ENCODE assay signal across 9 mouse cellular contexts in genomic region chr11:57778349-57778748, GRCm38 (mm10). TPM values are rescaled to one million over a fixed set of nuclear protein-coding genes. Genes with fewer than 3 reads are reported as not detected.
A peak's percentile ranks its signal among the peaks of the same experiment; 100 is the strongest.
DNase-seq lines count a peak whose midpoint lies in the region; ATAC-seq and TF ChIP-seq lines count a peak whose summit lies in the region.
"Had no signal": no experiment of that assay in that cellular context is flagged by ENCODE, and none has a peak within 500 bp of the region (broad histone marks: within the 10 kb centered on the region; RNA-seq: fewer than 3 reads in every experiment).

No protein-coding gene starts in this region.

- no peaks in the 10 kb centered on the region for H3K36me3 ChIP-seq in embryonic facial prominence, embryonic 11.5 days (replicated peaks; ENCODE audit: control insufficient read depth, insufficient read depth, low read depth, low read length)
- no peaks in the 10 kb centered on the region for H3K36me3 ChIP-seq in hindbrain, embryonic 15.5 days
- H3K36me3 ChIP-seq in liver, adult 2 months (ENCODE audit: control insufficient read depth, insufficient read depth, low read length), result no peaks in the 10 kb centered on the region
- H3K36me3 ChIP-seq: lung, embryonic 15.5 days had no signal

- TF ChIP-seq CTCF in liver, adult 2 months (IDR thresholded peaks at IDR 0.05; ENCODE audit: low read depth, low read length), result peak; percentile 95

- DNase-seq in layer of hippocampus, adult 11-12 months (ENCODE audit: low spot score), result peak; percentile 50
- DNase-seq in layer of hippocampus, adult 9-10 months (ENCODE audit: low spot score), result no peak
- peak; percentile 70 for DNase-seq in adipocyte (ENCODE audit: low spot score)
- DNase-seq in embryonic facial prominence, embryonic 11.5 days (ENCODE audit: low spot score), result peak; percentile 90
- DNase-seq in liver, adult 2 months (ENCODE audit: extremely low read depth, low read depth, low spot score), result peak; percentile 19
- DNase-seq in neural tube, embryonic 10.5 days (ENCODE audit: extremely low spot score, low spot score), result peak; percentile 74
- DNase-seq in thymus, postnatal 25 days, result peak; percentile 57

- no peak overlapping the region for H3K4me3 ChIP-seq in embryonic facial prominence, embryonic 11.5 days (ENCODE audit: low read depth, low read length)
- H3K4me3 ChIP-seq in hindbrain, embryonic 15.5 days, result no peak overlapping the region
- no peak overlapping the region for H3K4me3 ChIP-seq in liver, adult 2 months (ENCODE audit: insufficient read depth, low read depth, low read length)
- H3K4me3 ChIP-seq: lung, embryonic 15.5 days had no signal

- H3K27me3 ChIP-seq in embryonic facial prominence, embryonic 11.5 days (ENCODE audit: control insufficient read depth, insufficient read depth, low read length), result no peaks in the 10 kb centered on the region
- no peaks in the 10 kb centered on the region for H3K27me3 ChIP-seq in hindbrain, embryonic 15.5 days
- H3K27me3 ChIP-seq in liver, adult 2 months (ENCODE audit: control insufficient read depth, insufficient read depth, low read length), result no peaks in the 10 kb centered on the region
- H3K27me3 ChIP-seq: lung, embryonic 15.5 days had no signal

- H3K4me1 ChIP-seq in embryonic facial prominence, embryonic 11.5 days (ENCODE audit: control insufficient read depth, insufficient read depth, low read length), result peaks cover 3% of the 10 kb centered on the region; the same call in 1 of the 2 replicates
- peaks cover 20% of the 10 kb centered on the region for H3K4me1 ChIP-seq in hindbrain, embryonic 15.5 days (replicated peaks)
- H3K4me1 ChIP-seq in liver, adult 2 months (ENCODE audit: control insufficient read depth, insufficient read depth, low read length), result no peaks in the 10 kb centered on the region
- H3K4me1 ChIP-seq: lung, embryonic 15.5 days had no signal

- no peaks in the 10 kb centered on the region for H3K9me3 ChIP-seq in embryonic facial prominence, embryonic 11.5 days (replicated peaks; ENCODE audit: control insufficient read depth, low read length)
- no peaks in the 10 kb centered on the region for H3K9me3 ChIP-seq in hindbrain, embryonic 15.5 days
- H3K9me3 ChIP-seq: lung, embryonic 15.5 days had no signal

- no peak overlapping the region for H3K27ac ChIP-seq in embryonic facial prominence, embryonic 11.5 days (replicated peaks; ENCODE audit: low read depth, low read length)
- no peak overlapping the region for H3K27ac ChIP-seq in hindbrain, embryonic 15.5 days (replicated peaks)
- no peak overlapping the region for H3K27ac ChIP-seq in liver, adult 2 months (replicated peaks; ENCODE audit: insufficient read depth, low read depth, low read length)
- H3K27ac ChIP-seq: lung, embryonic 15.5 days had no signal

- no peak overlapping the region for H3K9ac ChIP-seq in embryonic facial prominence, embryonic 11.5 days (replicated peaks; ENCODE audit: low read length)
- H3K9ac ChIP-seq in hindbrain, embryonic 15.5 days, result no peak overlapping the region
- no peak overlapping the region for H3K9ac ChIP-seq in liver, adult 2 months (ENCODE audit: low read depth, low read length)
- H3K9ac ChIP-seq: lung, embryonic 15.5 days had no signal

- no peak for TF ChIP-seq POLR2A in liver, adult 2 months (IDR thresholded peaks at IDR 0.05; ENCODE audit: extremely low read depth, insufficient read depth, low read length)

- WGBS in embryonic facial prominence, embryonic 11.5 days, result 21% methylated on average over 5 of the region's 5 CpGs
- WGBS in hindbrain, embryonic 15.5 days, result 27% methylated on average over 5 of the region's 5 CpGs
- WGBS in liver, adult 2 months, result 36% methylated on average over 5 of the region's 5 CpGs

- ATAC-seq in embryonic facial prominence, embryonic 11.5 days (replicated peaks; ENCODE audit: insufficient number of reproducible peaks, low FRiP score, low TSS enrichment, low read depth), result no peak
- ATAC-seq in hindbrain, embryonic 15.5 days (ENCODE audit: low FRiP score, low read depth), result 0 out of 2 replicates have a peak, but pooled peaks have one; percentile 62

- H3K79me2 ChIP-seq in liver, adult 2 months (ENCODE audit: control insufficient read depth, insufficient read depth, low read length), result no peaks in the 10 kb centered on the region

- no peak overlapping the region for H3K4me2 ChIP-seq in embryonic facial prominence, embryonic 11.5 days (ENCODE audit: low read depth, low read length)
- H3K4me2 ChIP-seq in hindbrain, embryonic 15.5 days, result no peak overlapping the region
- H3K4me2 ChIP-seq: lung, embryonic 15.5 days had no signal

RNA-seq across cellular contexts. Expression of gene Sap30l, which starts 23.1 kb away (rescaled TPM):
- polyA plus RNA-seq in embryonic facial prominence, embryonic 11.5 days (2014; fragmentation: Nextera tagmentation; extraction: Ambion mirVana), result 15.0 and 16.2 TPM in 2 replicates
- 9.6 and 10.8 TPM in 2 replicates for polyA plus RNA-seq in hindbrain, embryonic 15.5 days (2015; fragmentation: Nextera tagmentation; extraction: Ambion mirVana)
- total RNA-seq in liver, adult 2 months (2014; rRNA removed), result 22.4 and 24.3 TPM in 2 replicates
- 24.5 and 30.1 TPM in 2 replicates for polyA plus RNA-seq in liver, adult 2 months (2012; rRNA removed)

RNA-seq across cellular contexts. Expression of gene Hand1, which starts 54.3 kb away (rescaled TPM):
- 8.2 and 11.9 TPM in 2 replicates for polyA plus RNA-seq in embryonic facial prominence, embryonic 11.5 days (2014; fragmentation: Nextera tagmentation; extraction: Ambion mirVana)
- polyA plus RNA-seq in hindbrain, embryonic 15.5 days (2015; fragmentation: Nextera tagmentation; extraction: Ambion mirVana), result not detected in 2 replicates
- not detected in 2 replicates for total RNA-seq in liver, adult 2 months (2014; rRNA removed)
- polyA plus RNA-seq in liver, adult 2 months (2012; rRNA removed), result not detected in 2 replicates
